Mouse (Mus musculus) heart, adult 18-20 months (tissue): Measurements from ENCODE around the gene Map2k1. TPM values are rescaled to one million over a fixed set of nuclear protein-coding genes. Genes with fewer than 3 reads are reported as not detected.
"Not testable (repeated sequence)": the region's sequence is repeated elsewhere in the genome, so short reads cannot be mapped to it uniquely, and the experiment has no call there.

Experiments
- DNase-seq, 2 experiments: peaks; one replicate each; pipeline ENCODE4 v3.0.0; 2021 to 2022; ENCODE audit warnings: mixed read lengths in 1 of 2
- long read RNA-seq, 2 experiments: library from polyadenylated mRNA; stranded (forward); transcript quantifications; one replicate each; pipeline ENCODE4 v2.0.0; 2021
- total RNA-seq, 2 experiments: library from RNA; stranded (reverse); gene quantifications; 2 replicates each; pipeline ENCODE4 v1.2.3; 2021

The Map2k1 gene
- 10 to 100 TPM; 50.1 to 51.8 TPM for total RNA-seq
- long read RNA-seq, experiment 1, transcript Map2k1-201 (11 exons, 2,436 nt) = major isoform, 40 of 44 reads
- long read RNA-seq, experiment 1, partial matches to known transcripts = 2 of 44 reads
- long read RNA-seq, experiment 1, other reads (novel, unspliced or antisense) = 2 of 44 reads
- long read RNA-seq, experiment 2, transcript Map2k1-201 (11 exons, 2,436 nt) = major isoform, 23 of 27 reads
- long read RNA-seq, experiment 2, partial matches to known transcripts = 0 of 27 reads
- long read RNA-seq, experiment 2, other reads (novel, unspliced or antisense) = 4 of 27 reads

- peak; percentile 100 for DNase-seq
Measured at GRCm38 (mm10) chr9:64253021-64253904, at the start of gene Map2k1. Gene Map2k1, minus strand, starts transcription at chr9:64253631.

DNA sequence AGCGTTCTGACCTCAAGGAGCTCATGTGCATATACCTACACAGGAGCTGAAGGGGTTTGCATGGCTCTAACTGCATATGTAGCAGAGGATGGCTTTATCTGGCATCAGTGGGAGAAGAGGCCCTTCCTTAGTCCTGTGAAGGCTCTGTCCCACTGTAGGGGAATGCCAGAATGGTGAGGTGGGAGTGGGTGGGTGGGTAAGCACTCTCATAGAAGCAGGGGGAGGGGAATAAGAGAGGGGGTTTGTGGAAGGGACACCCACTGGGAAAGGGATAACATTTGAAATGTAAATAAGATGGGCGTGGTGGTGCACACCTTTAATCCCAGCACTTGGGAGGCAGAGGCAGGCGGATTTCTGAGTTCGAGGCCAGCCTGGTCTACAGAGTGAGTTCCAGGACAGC, 49.7 kb upstream of the Map2k1 start:
- not testable (repeated sequence) for DNase-seq

GRCm38 (mm10) chr9:64282404-64282987, 29.1 kb upstream of the Map2k1 start:
- no peak for DNase-seq

- no peak for DNase-seq
Measured at GRCm38 (mm10) chr9:64281781-64282178, 28.3 kb upstream of the Map2k1 start.

DNA sequence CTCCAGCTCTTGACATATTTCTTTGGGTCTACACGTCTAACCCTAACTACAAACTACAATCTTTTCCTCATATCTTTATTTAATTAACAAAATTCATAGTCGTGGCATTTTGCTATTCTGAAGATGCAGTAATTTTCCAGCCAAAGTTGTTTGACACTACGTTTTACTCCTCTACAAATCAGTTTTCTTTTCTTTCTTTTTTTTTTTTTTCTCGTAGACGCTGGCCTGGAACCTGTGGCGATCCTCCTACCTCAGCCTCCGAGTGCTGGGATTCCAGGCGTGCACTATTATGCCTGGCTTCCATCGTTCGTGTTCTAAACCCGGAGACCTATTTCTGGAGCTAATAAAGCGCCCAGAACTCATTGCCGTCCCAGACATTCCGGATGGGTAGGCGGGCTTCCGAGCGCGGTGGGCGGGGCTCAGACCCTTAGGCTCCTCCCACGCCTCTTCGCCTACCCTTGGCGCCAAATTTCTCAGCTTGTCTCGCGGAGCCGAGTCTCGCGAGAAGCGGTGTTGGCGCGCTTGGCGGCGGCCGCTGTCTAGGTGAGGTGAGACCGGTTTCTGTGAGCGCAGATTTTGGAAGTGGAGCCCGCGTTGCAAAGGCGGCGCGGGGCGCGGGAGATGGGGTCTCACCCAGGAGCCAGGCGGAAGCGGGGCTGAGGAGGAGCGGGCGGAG, 27.8 kb upstream of the Map2k1 start, which contains the start of gene Tipin:
Gene Tipin (plus strand): TSS at position 477 of the 676 bp plus-strand sequence.
- DNase-seq = peak; percentile 96 to 98

DNA sequence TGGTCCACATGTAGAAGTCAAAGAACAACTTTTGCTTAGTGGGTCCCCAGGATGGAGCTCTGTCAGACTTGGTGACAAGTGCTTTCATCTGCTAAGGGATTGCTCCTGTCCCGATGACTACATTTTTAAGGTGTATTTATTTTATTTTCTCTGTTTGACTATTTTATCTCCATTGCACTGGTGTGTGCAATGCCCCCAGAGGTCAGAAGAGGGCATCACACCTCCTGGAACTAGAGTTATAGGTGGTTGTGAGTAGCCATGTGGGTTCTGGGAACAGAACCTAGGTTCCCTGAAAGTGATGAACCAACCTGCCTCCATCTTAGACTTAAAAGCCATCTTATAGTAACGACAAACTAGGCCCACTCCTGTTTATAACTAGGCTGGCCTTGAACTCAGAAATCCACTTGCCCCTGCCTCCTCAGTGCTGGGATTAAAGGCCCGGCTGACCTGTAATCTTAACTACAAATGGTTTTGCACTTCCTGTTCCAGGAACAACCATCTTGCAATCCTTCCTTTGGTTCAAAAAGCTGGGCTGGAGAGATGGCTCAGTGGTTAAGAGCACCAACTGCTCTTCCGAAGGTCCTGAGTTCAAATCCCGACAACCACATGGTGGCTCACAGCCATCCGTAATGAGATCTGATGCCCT, 25.4 kb upstream of the Map2k1 start:
- DNase-seq = no peak

GRCm38 (mm10) chr9:64277706-64278105, 24.3 kb upstream of the Map2k1 start:
- DNase-seq = peak; percentile 50 to 88

DNA sequence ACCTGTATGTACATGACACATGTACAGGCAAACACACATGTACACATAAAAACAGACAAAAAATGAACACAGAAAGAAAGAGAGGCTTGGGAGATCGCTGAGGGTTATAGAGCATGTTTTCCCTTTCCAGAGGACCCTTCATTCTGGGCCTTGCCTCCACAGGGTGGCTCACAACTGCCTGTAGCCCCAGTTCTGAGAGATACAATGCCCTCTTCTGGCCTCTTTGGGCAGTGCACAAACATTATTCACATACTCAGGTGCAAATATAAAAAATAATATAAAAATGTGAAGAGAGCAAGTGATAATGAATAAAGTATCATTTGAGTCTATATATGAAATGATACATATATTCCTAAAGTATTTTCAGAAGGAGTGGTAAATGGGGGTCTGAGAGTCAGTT, 21.5 kb upstream of the Map2k1 start:
- no peak for DNase-seq

DNA sequence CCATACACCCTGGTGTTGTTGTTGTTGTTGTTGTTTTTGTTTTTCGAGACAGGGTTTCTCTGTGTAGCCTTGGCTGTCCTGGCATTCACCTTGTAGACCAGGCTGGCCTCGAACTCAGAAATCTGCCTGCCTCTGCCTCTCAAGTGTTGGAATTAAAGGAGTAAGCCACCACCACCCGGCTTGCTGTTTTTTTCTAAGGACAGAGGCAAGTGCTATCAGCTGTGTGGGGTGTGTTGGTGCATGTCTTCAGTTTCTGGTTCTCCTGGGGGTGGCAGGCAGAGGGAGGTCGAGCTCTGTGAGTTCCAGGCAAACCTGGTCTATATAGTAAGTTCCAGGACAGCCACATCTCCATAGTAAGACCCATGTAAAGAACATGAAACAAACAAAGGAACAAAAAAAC, 20.9 kb upstream of the Map2k1 start:
- DNase-seq = no peak

- no peak for DNase-seq
Measured at GRCm38 (mm10) chr9:64273757-64274156, 20.3 kb upstream of the Map2k1 start.

DNA sequence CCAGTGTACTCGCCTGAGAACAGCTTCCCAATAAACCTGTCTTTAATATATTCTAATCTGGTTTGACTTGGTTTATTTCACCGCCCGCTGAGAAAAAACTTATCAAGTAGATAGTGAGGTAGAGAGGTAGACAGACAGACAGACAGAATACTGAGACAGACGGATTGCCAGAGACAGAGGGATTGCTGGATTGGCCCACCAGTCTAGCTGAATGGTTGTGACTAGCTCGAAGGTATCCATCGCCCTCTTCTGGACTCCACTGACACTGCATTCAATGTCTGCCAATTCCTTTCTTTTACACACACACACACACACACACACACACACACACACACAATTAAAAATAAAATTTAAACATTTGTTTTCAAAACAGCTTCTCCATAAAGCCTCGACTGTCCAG, 19.2 kb upstream of the Map2k1 start:
- DNase-seq = peak; percentile 31 to 65

- no peak for DNase-seq
Measured at GRCm38 (mm10) chr9:64271249-64271648, 17.8 kb upstream of the Map2k1 start.

GRCm38 (mm10) chr9:64268836-64269235, 15.4 kb upstream of the Map2k1 start:
- not testable (repeated sequence) for DNase-seq

DNA sequence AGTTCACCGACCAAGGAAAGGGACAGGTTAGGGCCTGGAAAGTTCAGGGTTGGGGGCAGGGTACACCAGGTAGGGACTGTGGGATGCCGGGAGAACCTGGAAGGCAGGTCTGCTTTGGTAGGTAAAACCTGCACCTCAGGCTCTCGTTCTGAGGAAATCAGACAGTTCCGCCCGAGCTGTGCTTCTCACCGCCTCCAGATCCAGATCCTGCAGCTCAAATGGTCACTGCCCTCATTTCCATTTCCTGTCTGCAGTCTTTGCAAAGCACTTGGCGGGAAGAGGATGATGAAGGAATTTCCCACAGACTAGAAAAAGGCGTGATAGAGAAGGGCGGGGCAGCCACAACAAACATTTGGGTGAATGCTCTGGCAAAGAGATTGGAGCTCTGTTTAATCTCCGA, 14.8 kb upstream of the Map2k1 start:
- no peak for DNase-seq

DNA sequence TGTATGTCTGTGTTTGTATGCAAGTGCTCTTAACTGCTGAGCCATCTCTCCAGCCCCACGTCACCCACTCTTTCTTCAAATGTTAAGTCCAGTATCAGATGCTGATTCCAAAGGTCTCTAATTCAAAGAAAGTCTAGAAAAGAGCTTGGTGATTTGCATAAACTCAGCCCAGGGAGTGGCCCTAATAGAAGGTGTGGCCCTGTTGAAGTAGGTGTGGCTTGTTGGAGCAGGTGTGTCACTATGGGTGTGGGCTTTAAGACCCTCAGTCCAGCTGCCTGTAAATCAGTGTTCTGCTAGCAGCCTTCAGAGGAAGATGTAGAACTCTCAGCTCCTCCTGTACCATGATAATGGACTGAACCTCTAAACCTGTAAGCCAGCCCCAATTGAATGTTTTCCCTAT, 13.8 kb upstream of the Map2k1 start:
- DNase-seq = no peak

- no peak for DNase-seq
Measured at GRCm38 (mm10) chr9:64264813-64265212, 11.4 kb upstream of the Map2k1 start.

DNA sequence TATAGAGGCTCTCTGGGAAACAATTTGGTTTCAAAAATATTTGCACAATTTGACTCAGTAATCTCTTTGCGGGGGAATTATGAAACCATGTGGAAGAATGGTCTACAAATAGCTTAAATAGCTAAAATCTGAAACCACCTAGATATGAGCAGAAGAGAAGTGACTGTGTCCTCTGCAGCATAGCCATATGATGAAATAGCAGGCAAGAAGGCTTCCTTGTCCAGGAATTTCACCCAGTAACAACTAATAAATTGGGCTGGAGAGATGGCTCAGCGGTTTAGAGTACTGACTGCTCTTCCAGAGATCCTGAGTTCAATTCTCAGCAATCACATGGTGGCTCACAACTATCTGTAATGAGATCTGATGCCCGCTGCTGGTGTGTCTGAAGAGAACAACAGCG, 7.6 kb upstream of the Map2k1 start:
- no peak for DNase-seq

DNA sequence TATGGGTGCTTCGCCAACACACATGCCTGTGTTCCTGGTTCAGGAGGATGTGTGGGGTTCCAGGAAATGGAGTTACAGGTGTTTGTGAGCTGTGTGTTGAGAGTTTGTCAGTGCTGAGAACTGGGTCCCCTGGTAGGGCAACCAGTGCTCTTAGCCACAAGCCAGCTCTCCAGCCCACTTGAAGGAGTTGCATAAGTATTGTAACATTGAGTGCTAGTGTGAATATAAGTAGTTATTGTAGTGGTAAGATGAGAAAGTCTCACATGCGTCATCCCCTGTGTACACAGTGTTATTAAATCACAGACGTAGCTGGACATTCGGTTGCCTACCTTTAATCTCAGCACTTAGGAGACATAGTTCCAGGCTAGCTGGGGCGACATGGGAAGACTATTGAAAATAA, 6.5 kb upstream of the Map2k1 start:
- DNase-seq = no peak

GRCm38 (mm10) chr9:64256204-64256603, 2.8 kb upstream of the Map2k1 start:
- DNase-seq = no peak

GRCm38 (mm10) chr9:64255422-64255821, 2.0 kb upstream of the Map2k1 start:
- DNase-seq = no peak

DNA sequence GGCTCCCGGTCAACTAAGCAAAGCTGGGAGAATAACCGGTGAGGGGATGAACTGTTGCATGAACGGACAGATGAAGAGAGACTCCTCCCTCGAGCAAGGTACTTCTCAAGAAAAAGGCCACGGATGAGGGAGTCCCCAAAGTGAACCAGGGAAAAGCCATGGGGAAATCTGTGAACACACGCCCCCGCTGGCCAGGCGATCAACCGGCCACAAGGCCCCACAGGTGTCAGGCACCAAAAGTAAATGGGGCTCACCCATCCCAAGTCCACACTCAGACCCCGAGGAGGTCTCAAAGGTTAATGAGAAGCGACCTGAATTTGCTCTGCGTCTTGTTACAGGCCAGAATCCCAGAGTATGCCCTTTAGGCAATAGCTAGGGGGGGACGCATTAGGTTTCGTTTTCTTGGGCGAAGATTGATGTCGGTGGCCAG, 825 bp downstream of the Map2k1 start:
- peak in 1 of 2 experiments; percentile 11 for DNase-seq
